Mouse (Mus musculus) liver, postnatal 0 days (tissue): ENCODE data around the gene Nsmce4a.

Experiments
- CTCF ChIP-seq: sonication (generic); IDR thresholded peaks from 2 replicates; pipeline ENCODE4 v1.5.1; 2016; ENCODE audit warnings: antibody characterized with exemption, low read depth
- EP300 ChIP-seq: IDR thresholded peaks from 2 replicates; pipeline ENCODE4 v1.6.1; 2016; ENCODE audit warnings: antibody characterized with exemption, low read depth, mild to moderate bottlenecking

- no peak for TF ChIP-seq CTCF
- no peak for TF ChIP-seq EP300
Measured at GRCm38 (mm10) chr7:130576981-130577380, 4.1 kb upstream of the Nsmce4a start.
